Mouse (Mus musculus) embryonic fibroblast, embryonic 13.5 days (primary cell): ENCODE measurements around the gene Znrf4. TPM values are rescaled to one million over a fixed set of nuclear protein-coding genes. Genes with fewer than 3 reads are reported as not detected.

Experiments
- H3K27ac ChIP-seq: 2 replicates; pipeline ENCODE4 v1.5.1; 2012; ENCODE audit warnings: low read length, control low read depth, inconsistent platforms; ENCODE audit not compliant: insufficient read depth
- H3K4me1 ChIP-seq: 2 replicates; pipeline ENCODE4 v1.6.1; 2011; ENCODE audit warnings: low read length; ENCODE audit not compliant: control insufficient read depth, insufficient read depth
- H3K4me3 ChIP-seq: 2 replicates; pipeline ENCODE4 v1.5.1; 2011; ENCODE audit warnings: mild to moderate bottlenecking, control low read depth, low read length; ENCODE audit not compliant: insufficient read depth
- CTCF ChIP-seq: IDR thresholded peaks from 2 replicates; pipeline ENCODE4 v1.5.1; 2011; ENCODE audit warnings: mild to moderate bottlenecking, control low read depth, low read length, moderate library complexity, borderline replicate concordance; ENCODE audit not compliant: insufficient read depth
- POLR2A ChIP-seq: IDR thresholded peaks from 2 replicates; pipeline ENCODE4 v1.6.1; 2011; ENCODE audit warnings: low read depth, mild to moderate bottlenecking, control low read depth, low read length, moderate library complexity
- polyA plus RNA-seq: library from polyadenylated mRNA; stranded (reverse); fragments of >200 nt; gene quantifications from 2 replicates; pipeline ENCODE4 v1.2.4, GENCODE M21; 2011; ENCODE audit warnings: low read depth; ENCODE audit not compliant: missing spikeins, insufficient read length

Znrf4 gene
- polyA plus RNA-seq, 1 experiment = not detected

DNA sequence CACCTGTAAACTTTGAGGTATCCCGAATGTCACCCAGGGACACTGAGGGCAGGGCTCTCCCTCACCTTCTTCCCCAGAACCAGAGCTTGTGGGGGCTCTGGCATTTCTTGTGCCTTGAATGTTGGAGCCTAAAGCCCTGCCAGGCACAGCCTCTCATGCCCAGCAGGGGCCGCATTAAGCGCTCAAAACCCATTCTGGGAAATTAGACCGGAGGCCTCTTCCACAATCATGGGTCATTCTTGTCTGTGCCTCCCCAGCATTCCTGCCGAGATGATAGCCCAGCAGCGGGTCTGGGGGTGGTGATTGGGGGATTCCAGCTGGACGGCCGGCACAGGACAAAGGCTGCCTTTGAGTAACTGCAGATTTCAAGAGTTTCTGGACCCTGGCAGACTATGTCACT lies 25.7 kb upstream of the Znrf4 start:
- no peak overlapping the region for H3K27ac ChIP-seq
- no peak overlapping the region for H3K4me3 ChIP-seq
- TF ChIP-seq POLR2A (no peak), CTCF (no peak)
- H3K4me1 ChIP-seq = no peaks in the 10 kb centered on the region

DNA sequence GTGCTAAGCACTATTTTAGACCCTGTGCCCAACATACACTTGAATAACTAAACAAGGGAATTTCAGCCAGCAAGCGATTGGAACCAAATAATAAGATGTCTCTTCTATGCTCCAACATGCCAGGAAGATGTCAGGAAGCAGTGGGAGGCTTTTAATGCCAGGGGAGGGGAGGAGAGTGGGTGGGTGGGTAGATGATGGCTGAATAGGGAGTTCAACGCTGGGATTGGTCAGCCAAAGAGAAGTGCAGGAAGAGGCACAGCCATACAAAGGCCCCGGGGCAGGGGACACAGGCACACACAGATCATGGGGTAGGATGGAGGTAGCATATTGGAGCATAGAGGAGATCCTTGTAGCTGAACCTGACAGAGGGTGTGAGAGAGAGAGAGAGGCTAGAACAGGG lies 24.6 kb upstream of the Znrf4 start:
- TF ChIP-seq POLR2A (no peak), CTCF (no peak)

DNA sequence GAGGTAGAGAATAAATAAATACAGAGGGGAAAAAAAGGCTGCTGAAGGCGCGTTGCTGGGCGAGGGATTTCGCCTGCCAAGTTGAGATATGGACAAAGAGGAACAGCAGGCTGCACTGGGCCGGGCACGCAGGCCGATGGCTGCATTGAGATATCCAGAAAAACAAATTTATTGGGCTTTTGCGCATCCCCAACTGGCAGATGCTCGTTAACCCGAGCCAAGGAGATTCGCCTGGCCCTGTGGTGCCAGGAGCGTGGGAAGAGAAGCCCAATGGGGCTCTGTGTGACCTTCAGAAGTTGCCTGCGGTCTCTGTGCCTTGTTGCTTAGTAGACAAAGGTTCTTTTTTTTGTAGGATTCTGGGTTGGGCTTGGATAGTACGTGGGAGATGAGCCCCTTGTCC lies 24.0 kb upstream of the Znrf4 start:
- Histone ChIP-seq H3K4me1 (no peaks in the 10 kb centered on the region), H3K4me3 (no peak overlapping the region), H3K27ac (no peak overlapping the region)
- no peak for TF ChIP-seq CTCF
- no peak for TF ChIP-seq POLR2A

More for the DNA sequence above, 24.6 kb upstream of the Znrf4 start:
- Histone ChIP-seq H3K4me1 (no peaks in the 10 kb centered on the region), H3K4me3 (no peak overlapping the region), H3K27ac (no peak overlapping the region)

DNA sequence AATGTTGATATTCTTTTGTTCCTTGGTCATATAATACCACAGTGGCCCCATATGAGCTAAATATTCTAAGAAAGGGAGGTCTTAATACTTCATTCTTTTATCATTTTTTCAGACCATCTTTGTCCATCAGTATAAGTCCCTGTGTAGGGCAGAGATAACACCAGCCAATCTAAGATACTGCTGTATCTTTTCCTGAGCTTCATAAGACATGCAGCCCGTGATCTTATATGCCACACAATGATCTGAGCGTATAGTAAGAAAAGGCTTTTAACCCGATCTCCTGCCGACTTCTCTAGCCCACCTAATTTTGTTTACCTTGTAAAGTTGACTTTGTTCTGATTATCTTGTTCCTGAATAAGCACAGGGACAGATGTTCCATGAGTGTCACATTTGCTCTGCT lies 12.7 kb upstream of the Znrf4 start:
- Histone ChIP-seq H3K4me1 (no peaks in the 10 kb centered on the region), H3K27ac (no peak overlapping the region), H3K4me3 (no peak overlapping the region)
- no peak for TF ChIP-seq CTCF
- TF ChIP-seq POLR2A = no peak

DNA sequence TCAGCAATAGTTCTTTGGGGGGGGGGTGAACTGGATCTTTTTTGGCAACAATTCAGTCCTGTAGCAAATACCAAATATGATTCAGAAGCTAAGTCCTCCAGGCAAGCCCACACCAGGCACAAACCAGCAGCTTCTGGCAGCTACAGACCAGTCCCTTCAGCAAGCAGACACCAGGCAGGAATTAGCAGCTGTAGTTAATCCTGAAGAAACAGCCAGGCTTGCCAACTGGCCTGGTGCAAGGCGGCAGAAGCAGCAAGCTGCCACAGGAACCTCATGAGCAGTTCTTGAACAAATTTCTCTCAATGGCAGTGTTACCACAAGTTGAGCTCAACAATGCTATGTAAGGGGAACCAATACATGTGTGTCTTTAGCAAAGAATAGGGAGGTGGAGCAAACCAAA lies 10.5 kb upstream of the Znrf4 start:
- Histone ChIP-seq H3K4me1 (no peaks in the 10 kb centered on the region), H3K27ac (no peak overlapping the region), H3K4me3 (no peak overlapping the region)
- TF ChIP-seq POLR2A = no peak

DNA sequence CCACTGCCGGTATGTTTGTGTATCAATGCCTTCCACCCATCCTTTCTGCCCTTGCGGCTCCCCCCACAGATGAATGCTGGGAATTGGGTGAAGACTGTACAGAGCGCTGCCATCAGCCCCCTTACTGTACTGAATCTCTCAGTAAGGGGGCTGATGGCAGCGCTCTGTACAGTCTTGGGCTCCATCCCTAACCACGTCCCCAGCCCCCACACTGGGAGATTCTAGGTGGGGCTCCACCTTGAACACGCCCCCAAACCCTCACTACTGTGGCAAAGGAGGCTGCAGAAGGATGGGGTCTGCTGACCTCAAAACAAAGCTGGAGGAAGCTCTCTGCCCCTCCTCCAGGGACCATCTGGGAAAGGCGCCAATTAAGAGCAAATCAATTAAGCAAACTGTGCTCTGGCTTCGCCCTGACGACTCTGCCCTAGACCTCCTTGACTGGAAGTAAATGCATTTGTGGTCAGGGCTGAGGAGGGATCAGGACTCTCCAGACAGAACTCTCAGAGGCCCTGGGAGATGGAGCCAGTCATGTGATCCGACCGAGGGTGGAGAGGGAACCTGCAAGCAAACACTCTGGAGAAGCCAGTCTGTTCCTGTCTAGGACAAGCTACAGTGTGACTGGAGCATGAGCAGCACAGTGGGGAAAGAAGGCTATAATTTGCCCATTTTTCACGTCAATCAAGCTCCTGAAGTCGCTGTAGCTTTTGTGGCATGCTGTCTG lies 3.6 kb upstream of the Znrf4 start:
- no peak overlapping the region for H3K4me3 ChIP-seq
- no peaks in the 10 kb centered on the region for H3K4me1 ChIP-seq
- H3K27ac ChIP-seq = no peak overlapping the region
- TF ChIP-seq POLR2A = no peak
- TF ChIP-seq CTCF = no peak

DNA sequence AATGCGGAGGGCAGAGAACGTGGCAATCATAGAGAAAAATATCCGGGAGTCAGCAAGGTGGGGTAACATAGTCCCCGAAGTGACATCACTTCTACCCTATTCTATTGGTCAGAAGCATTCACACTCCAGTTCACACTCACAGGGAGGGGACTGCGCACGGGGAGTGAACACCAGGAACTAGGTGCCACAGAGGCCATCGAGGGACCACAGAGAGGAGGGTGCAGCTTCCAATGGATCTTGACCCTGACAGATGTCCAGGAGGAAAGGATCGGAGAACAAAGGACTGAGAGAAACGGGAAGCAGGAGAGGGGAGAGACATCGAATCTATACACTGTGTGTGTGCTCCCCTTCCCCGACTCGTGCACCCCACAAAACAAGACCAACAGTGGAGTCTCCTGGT lies 2.7 kb upstream of the Znrf4 start:
- H3K4me3 ChIP-seq = no peak overlapping the region
- no peak overlapping the region for H3K27ac ChIP-seq
- H3K4me1 ChIP-seq = no peaks in the 10 kb centered on the region
- TF ChIP-seq POLR2A (no peak), CTCF (no peak)

DNA sequence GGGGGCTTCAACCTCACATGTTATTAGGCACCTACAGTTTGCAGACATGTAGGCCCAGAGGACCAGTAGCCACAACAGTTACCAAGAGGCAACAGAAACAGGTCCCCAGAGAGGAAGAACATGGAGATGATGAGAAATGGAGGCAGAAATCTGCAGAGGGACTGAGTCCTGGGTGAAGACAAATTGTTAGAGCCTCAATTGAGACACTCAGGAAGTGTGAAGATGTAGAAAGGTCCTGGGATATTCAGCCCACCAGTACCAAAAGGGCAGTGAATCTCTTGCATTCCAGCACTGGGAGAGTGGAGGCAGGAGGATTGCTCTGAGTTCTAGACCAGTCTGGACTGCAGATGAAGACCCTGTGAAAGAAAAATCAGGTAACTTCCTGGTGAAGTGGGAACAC lies 2.1 kb upstream of the Znrf4 start:
- H3K27ac ChIP-seq = no peak overlapping the region
- H3K4me1 ChIP-seq = no peaks in the 10 kb centered on the region
- H3K4me3 ChIP-seq = no peak overlapping the region
- TF ChIP-seq POLR2A (no peak), CTCF (no peak)

DNA sequence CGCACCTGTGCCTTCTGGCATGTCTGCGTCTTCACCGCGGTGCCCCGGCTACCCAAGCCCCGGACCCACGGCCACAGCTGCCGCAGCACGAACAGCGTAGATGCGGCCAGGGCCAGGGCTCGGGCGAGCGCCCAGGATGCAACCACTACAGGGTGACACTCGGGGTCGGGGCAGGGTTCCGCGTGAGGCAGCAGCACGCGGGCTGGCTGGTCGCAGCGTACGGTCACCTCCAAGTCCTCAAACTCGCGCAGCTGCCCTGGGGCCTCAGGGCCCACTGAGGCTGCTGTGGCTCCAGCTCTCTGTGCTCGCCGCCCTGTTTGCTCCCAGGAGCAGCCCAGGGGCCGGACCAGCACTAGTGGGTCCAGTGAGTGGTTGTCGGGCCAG lies 532 bp downstream of the Znrf4 start:
- Histone ChIP-seq H3K4me1 (no peaks in the 10 kb centered on the region), H3K27ac (no peak overlapping the region), H3K4me3 (no peak overlapping the region)
- no peak for TF ChIP-seq POLR2A
- no peak for TF ChIP-seq CTCF

DNA sequence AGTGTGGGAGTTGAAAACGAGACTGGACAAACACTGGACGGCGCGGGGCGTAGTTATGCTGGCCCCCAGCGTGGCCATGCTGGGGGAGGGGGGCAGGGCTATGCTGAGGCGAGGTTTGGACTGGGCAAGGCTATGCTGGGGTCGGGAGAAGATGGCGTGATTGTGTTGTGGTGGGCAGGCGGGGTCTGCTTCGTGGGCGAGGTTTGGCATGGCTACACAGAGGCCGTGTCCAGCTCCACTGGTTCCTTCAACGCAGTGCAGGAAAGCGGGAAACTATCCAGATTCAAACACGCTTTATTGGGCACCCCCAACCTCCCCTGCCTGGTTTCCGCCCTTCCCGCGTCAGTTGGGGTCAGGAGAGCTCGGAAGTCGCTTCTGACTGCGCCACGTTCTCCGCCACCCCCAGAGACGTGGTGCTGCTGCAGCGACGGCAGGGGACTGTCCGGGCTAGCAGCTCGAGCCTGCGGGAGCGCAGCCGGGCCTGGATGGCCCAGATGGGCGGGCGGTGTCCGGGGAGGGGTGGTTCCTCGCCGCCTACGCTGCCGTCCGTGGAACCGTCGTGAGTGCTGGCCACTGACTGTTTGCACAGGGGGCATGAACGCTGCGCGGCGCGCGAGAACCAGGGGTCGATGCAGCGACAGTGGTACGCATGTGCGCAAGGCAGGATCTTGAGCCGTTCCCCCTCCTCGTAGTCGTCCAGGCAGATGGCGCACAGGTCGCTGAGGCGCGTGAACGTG lies 1.1 kb downstream of the Znrf4 start:
- Histone ChIP-seq H3K4me1 (0 out of 2 replicates have a peak, but pooled peaks cover 2% of the 10 kb centered on the region), H3K4me3 (no peak overlapping the region), H3K27ac (no peak overlapping the region)
- no peak for TF ChIP-seq POLR2A
- TF ChIP-seq CTCF = no peak

DNA sequence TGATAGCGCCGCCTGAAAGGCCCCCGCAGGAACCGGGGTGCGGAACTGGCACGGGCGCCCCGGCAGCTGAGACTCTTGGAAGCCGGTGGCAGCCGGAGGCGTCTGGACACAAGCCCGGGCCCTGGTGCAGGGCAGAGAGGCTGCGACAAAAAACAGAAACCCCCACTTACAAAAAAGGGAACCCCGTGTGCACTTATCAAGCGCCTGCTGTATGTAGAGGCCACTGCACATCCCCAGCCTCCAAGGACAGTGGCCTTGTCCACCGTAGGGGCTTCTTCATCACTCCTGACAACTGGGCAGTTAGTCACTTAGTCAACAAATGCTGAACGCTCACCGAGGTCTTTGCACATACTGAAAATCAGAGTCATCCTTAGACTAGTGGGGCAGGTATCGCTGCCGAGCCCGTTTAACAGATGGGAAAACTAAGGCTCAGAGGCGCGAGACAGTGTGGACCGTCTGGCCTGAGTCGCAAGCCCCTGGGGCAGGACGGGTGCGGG lies 1.7 kb downstream of the Znrf4 start:
- Histone ChIP-seq H3K27ac (no peak overlapping the region), H3K4me1 (0 out of 2 replicates have a peak, but pooled peaks cover 2% of the 10 kb centered on the region), H3K4me3 (no peak overlapping the region)
- TF ChIP-seq CTCF (no peak), POLR2A (no peak)
